Mouse (Mus musculus): ENCODE measurements around the gene Yif1b. TPM values are rescaled to one million over a fixed set of nuclear protein-coding genes. Genes with fewer than 3 reads are reported as not detected.
"Not testable (repeated sequence)": the region's sequence is repeated elsewhere in the genome, so short reads cannot be mapped to it uniquely, and the experiment has no call there.

The Yif1b gene
- 10 to 100 TPM; 42.8 to 47.8 TPM for total RNA-seq (2021)
- long read RNA-seq, transcript Yif1b-201 (8 exons, 1,111 nt): minor isoform, 16 of 117 reads
- long read RNA-seq, transcript Yif1b-203 (8 exons, 1,126 nt): major isoform, 62 of 117 reads
- long read RNA-seq, partial matches to known transcripts: 4 of 117 reads
- long read RNA-seq, other reads (novel, unspliced or antisense): 35 of 117 reads

DNA sequence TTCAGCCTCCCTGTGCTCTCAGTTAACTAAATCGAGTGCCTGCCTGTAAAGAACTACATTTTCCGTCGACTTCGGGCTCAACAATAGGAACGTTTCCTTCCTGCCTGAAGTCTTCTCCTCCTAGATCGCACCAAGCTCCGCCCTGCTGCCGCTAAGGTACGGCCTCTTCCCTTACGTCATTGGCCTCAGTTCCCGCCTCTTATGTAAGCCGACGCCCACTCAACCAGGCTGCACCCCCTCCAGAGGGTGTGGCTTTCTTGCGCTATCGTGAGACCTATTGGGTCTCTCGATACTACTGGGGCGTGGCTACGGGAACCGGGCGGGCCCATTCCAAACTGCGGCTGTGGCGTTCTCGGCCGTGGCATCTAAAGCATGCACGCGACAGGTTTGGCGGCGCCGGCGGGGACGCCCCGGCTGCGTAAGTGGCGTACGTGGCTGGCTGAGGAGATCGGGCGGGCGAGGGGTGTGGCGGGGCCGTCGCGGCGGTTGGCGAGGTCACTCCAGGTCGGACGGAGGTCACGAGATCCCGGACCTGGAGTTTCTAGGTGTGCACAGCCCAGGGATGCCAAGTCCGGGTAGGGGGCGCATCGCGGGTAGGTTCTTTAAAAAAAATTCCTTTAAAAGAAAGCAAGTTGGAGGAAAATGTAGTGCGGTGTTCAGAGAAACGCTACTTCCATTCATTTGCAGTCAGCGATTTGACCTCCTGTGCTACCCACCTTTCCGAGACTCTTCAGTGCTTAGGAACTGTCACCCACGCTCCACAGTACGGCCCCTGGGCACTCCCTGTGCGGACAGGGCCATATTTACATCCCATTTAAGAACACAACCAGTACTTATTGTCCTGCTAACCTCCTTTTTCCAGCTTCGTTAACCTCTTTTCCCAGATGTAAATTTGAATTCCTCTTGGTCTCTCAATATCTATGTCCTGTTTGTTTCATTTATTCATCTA lies at the start of gene Yif1b:
Yif1b (plus strand) TSS at position 311 of the 949 bp plus-strand sequence.
- DNase-seq (ENCODE audit: low spot score in 2 of 2): peak; percentile 95 to 96

DNA sequence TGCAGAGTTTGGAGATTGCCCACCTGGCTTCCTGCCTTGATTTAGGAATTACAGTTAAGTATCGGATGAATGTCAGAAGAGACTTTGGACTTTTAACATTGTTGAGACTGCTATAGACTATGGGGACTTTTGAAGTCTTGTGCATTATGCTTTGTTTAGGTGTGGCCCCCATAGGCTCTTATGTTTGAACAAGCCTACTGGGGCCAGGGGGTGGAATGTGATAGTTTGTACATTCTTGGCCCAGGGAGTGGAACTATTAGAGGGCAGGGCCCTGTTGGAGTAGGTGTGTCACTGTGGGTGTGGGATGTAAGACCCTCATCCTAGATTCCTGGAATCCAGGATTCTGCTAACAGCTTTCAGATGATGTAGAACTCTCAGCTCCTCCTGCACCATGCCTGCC lies 43.9 kb upstream of the Yif1b start:
- not testable (repeated sequence) for DNase-seq (ENCODE audit: low spot score in 2 of 2)

DNA sequence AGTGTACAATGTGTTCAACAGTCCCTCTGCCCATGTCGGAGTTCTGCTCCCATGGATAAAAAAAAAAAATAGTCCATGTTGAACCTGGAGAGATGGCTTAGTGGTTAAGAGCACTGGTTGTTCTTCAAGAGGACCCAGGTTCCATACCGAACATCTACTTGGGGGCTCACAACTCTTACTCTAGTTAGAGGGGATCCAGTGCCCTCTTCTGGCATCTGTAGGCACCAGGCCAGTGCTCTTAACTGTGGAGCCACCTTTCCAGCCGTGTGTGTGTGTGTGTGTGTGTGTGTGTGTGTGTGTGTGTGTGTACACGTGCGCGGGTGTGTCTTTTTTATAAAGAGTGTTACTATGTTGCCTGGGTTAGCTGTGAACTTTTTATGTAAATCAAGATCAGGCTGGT lies 35.6 kb upstream of the Yif1b start:
- DNase-seq (ENCODE audit: low spot score in 2 of 2): no peak

DNA sequence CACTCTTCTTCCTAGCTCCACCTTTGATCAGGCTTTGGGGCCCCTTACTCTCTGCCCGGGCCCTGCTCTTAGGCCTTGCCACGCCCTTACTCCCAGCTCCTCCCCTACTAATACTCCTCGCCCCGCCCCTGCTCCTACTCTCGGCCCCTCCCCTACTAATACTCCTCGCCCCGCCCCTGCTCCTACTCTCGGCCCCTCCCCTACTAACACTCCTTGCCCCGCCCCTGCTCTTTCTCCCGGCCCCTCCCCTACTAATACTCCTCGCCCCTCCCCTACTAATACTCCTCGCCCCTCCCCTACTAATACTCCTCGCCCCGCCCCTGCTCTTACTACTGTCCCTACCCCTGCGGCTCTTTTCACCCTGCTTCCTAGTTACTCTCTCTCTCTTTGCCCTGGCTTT lies 27.1 kb upstream of the Yif1b start:
- not testable (repeated sequence) for DNase-seq (ENCODE audit: low spot score in 2 of 2)

DNA sequence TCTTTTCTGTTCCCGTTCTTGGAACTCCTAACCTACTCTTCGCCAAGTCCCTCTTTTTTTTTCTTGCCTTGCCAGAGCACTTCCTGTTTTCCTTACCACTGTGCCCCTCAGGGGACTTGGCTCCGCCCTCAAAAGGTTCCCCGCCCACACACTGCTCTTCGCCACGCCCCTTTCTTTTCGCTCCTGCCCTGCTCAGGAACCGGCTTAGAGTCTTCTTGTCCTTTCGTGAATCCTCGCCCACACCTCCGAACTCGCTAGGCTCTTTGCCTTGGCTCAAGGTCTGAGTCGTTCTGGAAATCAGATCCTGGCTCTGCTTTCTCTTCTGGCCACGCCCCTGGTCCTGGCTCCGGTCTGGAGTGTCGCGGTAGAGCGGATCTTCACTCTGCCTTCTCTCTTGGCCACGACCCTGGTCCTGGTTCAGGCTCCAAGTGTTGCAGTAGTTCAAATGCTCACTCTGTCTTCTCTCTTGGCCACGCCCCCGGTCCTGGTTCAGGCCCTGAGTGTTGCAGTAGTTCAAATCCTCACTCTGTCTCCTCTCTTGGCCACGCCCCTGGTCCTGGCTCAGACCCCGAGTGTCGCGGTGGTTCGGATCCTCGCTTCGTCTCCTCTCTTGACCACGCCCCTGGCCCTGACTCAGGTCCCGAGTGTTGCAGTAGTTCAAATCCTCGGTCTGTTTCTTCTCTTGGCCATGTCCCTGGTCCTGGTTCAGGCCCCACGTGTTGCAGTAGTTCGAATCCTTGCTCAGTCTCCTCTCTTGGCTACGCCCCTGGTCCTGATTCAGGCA lies 26.5 kb upstream of the Yif1b start:
- DNase-seq (ENCODE audit: low spot score in 2 of 2): peak; percentile 72 to 76

DNA sequence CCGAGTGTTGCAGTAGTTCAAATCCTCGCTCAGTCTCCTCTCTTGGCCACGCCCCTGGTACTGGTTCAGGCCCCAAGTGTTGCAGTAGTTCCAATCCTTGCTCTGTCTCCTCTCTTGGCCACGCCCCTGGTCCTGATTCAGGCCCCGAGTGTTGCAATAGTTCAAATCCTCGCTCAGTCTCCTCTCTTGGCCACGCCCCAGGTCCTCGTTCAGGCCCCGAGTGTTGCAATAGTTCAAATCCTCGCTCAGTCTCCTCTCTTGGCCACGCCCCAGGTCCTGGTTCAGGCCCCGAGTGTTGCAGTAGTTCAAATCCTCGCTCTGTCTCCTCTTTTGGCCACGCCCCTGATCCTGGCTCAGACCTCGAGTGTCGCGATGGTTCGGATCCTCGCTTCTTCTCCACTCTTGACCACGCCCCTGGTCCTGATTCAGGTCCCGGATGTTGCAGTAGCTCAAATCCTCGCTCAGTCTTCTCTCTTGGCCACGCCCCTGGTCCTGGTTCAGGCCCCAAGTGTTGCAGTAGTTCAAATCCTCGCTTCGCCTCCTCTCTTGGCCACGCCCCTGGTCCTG lies 25.8 kb upstream of the Yif1b start:
- no peak for DNase-seq (ENCODE audit: low spot score in 2 of 2)

DNA sequence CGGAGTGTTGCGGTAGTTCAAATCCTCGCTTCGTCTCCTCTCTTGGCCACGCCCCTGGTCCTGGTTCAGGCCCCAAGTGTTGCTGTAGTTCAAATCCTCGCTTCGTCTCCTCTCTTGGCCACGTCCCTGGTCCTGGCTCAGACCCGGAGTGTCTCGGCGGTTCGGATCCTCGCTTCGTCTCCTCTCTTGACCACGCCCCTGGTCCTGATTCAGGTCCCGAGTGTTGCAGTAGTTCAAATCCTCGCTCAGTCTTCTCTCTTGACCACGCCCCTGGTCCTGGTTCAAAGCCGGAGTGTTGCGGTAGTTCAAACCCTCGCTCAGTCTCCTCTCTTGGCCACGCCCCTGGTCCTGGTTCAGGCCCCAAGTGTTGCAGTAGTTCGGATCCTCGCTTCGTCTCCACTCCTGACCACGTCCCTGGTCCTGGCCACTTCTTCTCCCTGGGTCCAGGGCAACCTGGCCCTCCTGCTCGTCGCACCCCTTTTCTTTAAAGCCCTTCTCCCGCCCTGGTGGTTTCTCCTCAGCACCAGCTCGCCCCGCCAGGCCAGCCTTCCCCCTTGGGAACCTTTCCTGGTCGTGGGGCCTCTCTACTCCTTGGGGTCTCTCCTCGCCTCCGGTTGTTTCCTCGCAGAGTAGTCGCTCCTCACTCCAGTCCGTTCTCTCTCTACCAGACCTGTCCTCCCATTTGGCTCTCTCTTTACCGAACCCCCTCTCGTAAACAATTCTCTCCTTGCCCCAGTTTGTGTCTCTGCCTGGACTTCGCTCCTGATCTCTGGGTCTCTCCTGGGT lies 25.2 kb upstream of the Yif1b start:
- not testable (repeated sequence) for DNase-seq (ENCODE audit: low spot score in 2 of 2)

DNA sequence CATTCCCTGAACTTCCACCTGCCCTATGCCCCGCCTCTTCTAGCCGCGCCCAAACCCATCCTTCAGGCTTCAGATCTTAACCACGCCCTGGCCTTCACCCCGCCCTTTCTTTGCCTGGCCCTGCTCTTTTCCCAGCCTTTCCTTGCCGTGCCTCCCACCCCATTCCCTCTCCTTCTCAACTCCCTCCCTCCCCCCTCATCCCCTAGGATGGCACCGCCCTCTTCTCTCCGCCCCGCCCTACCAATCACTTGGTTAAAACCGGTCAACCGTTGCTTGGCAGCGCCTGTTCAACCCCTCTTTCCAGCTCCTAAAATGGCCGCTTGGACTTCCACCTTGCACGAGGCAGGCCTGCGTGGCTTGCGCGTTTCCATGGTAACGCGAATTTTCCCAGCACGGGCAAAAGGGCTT lies 24.4 kb upstream of the Yif1b start, which contains the start of gene Catsperg1:
Catsperg1 (minus strand) TSS at position 361 of the 408 bp plus-strand sequence.
- DNase-seq (ENCODE audit: low spot score in 2 of 2): peak in 1 of 2 experiments; percentile 31

DNA sequence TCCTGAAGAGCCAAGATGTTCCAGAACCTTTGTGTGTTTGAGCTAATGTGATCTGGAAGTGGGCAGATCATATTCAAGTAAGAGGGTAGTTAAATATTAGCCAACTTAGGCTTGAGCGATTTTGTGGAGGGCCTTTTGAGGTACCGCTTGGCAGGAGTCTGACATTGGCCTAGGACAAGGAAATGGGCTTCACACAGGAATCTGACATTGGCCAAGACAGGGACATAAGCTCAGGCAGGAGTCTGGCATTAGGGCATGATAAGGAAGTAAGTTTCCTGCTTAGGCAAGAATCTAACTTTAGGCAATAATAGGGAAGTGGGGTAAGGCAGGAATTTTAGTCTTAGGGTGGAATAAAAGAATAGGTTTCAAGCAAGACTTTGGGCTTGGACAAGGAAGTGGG lies 23.9 kb upstream of the Yif1b start:
- DNase-seq (ENCODE audit: low spot score in 2 of 2): no peak

DNA sequence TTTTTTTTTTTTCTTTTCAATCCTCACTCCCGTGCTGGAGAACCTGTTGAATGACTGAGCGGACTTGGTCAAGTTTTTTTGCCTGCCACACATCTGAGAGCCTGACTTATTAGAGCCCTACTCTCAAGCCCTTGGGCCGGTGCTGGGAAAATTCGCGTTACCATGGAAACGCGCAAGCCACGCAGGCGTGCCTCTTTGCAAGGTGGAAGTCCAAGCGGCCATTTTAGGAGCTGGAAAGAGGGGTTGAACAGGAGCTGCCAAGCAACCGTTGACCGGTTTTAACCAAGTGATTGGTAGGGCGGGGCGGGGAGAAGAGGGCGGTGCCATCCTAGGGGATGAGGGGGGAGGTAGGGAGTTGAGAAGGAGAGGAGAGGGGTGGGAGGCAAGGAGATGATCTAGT lies 23.3 kb upstream of the Yif1b start:
- DNase-seq (ENCODE audit: low spot score in 2 of 2): no peak

DNA sequence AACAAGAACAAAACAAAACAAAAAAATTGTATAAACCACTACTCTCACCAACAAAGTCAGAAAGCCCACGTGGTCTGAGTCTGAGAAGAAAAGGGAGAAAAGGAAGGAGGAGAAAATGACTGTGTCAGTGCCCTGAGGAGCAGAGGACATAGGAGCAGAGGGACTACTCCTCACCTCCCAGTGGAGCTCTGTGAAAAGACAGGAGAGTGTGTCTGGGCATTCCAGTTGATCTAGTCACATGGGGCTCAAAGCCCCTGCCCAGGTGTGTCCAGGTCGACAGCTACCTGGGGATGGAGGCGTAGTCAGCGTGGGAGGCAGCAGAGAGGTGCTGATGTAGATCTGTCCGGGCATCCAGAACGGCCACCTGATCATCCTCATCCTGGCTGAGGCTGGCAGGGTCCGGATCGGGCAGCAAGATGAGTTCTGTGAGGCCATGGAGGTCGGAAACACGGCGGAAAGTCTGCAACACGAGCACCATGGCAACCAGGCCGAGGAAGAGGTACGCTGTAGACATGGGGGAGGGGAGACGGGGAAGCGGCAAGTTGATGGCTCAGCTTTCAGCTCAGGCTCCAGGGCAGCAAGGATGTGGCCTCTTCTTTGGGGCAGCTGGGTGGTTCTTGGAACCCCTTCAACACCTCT lies 13.3 kb upstream of the Yif1b start:
- DNase-seq (ENCODE audit: low spot score in 2 of 2): no peak

DNA sequence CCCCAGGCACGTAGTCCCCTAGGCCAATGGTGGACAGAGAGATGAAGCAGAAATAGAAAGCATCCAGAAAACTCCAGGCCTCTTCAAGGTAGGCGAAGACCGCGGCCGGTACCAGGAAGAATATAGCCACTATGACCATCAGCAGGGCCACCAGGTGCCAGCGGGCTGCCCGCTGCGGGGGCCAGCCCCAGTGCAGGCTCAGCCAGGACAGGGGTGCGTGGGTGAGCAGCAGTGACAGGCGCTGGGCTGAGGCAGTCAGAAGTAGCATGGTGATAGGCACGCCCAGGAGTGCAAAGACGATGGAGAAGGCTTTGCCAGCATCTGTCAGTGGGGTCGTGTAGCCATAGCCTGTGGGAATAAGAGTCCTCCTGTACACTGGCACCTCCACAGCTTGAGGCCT lies 12.6 kb upstream of the Yif1b start:
- no peak for DNase-seq (ENCODE audit: low spot score in 2 of 2)

DNA sequence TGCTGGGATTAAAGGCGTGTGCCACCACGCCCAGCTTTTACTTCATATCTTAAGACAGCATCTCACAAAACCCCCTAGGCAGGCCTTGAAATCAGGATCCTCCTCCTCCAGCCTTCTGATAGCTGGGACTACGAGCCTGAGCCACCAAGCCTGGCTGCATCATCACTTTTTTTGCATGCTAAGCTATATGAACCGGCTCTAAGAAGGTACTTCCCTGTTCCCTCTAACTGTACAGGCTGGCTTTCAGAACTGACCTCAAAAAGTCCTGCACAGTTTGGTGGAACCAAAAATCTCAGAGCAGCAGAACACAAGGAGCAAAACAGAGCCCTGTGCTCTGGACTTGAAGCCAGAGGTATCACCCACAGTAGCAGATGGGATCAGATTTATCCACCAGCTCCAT lies 9.9 kb upstream of the Yif1b start:
- DNase-seq (ENCODE audit: low spot score in 2 of 2): no peak

DNA sequence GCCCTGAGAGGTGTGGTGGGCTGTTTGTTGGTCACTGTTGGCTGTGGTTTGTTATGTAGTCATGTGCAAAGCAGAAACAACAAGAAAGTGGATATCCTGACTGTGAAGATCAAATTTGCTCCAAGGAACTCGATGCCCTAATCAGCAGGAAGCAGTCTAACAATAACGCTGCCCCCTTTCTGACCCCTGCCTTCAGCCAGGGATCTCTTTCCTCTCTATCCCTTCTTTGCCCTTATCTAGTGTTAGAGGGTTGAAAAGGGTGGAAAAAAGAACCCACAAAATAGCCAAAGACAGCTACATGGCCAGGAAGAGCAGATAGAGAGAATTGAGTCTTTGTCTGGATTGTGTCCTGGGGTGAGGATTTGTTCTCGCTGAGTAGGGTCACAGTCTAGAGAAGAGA lies 7.6 kb upstream of the Yif1b start:
- DNase-seq (ENCODE audit: low spot score in 2 of 2): no peak

DNA sequence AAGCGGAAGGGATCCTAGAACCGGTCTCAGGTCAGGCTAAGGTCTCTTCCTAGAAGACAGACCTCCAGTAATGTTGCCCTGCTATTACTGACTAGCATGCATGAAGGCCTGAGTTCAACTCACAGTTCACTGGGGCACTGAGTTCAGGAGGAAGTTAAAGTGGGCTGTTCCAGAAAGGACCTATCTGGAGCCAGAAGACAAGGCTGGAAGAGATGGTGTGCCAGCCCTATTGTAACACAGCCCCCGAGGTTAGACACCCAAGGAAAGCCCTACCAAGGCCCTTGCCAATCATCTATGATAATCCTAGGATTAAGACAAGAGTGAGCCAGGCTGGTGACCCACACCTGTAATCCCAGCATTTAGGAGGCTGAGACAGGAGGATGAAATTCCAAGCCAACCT lies 6.6 kb upstream of the Yif1b start:
- no peak for DNase-seq (ENCODE audit: low spot score in 2 of 2)

DNA sequence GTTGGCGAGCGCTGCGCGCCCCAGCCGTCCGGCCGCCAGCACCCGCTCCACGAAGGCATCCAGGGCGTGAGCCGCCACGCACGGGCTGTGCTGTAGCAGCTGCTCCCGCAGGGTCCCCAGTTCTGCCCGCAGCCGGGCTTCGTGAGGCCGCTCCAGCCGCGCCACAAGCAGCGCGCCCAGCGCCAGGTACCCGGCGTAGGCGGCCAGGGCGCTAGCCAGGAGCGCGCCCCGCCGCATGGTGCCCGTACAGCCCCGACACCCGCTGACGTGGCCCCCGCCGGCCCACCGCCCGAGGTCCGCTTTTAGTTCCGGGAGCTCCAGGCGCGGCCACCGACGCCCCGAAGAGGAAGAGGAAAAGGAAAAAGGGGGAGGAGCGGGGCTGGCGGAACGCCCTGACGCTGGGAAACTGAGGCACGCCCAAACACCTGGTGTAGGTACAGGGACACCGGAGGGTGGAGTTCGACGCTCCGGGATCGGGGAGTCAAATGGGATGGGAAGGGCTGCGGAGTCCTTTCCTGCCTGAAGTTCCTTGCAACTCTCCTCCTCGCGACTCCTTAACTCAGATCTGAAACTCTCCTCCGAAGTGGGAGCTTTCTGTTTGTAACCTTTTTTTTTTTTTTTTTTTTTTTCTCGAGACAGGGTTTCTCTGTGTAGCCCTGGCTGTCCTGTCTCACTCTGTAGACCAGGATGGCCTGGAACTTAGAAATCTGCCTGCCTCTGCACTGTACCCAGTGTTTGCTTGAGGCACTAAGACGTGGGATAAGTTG lies 5.7 kb upstream of the Yif1b start, which contains the start of gene Kcnk6:
Kcnk6 (minus strand) TSS at position 269 of the 767 bp plus-strand sequence.
- DNase-seq (ENCODE audit: low spot score in 2 of 2): peak; percentile 33 to 48

DNA sequence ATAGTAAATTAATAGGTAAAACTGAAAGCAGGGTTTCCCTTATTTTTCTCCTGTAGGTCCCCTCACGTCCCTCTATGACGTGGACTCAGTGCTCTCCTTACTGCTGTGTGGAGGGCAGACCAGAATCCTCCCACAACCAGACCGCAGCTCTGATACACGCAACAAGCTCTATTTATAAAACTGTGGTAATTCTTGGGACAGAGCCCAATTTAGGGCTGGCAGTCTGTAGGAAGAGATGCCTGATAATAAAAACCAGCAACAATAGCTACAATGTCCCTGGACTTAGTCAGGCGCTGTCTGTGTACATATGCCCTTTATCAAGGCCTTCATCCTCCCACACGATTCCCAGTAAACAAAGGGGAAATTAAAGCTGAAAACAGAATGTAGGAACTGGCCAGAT lies 4.4 kb upstream of the Yif1b start:
- no peak for DNase-seq (ENCODE audit: low spot score in 2 of 2)

DNA sequence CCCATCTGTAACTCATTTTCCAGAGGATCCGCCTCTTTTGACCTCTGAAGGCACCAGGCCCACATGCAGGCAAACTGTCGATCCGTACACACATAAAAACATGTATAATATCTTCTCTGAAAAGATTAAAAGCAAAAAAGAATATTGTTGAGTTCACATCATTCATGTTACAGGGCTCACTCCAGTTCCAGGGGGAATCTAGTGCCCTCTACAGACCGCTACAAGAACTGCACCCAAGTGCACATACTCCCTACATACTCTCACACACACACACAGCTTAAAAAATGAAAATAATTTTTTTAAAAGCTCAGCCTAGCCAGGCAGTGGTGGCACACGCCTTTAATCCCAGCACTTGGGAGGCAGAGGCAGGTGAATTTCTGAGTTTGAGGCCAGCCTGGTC lies 3.5 kb upstream of the Yif1b start:
- peak in 1 of 2 experiments; percentile 25 for DNase-seq (ENCODE audit: low spot score in 2 of 2)

DNA sequence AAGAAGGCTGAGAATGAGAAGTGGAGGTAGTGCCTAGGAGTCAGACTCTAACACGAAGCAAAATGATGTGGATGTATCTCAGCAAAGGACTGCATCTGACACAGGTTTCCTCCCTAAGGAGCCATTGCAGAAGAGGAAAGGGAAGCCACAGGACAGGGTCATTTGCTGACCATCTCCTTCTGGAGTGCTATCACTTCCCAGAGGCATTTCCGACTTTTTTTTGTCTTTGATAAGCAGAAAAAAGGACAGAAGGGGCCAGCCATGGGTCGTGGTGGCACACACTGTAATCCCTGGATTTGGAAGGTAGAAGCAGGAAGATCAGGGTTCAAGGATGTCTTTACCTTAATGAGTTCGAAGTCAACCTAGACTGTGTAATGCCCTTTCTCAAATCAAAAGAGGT lies 1.5 kb upstream of the Yif1b start:
- no peak for DNase-seq (ENCODE audit: low spot score in 2 of 2)

Measured in layer of hippocampus, postnatal 10 days (tissue).